Mouse (Mus musculus): Measurements from ENCODE around the gene Gm4131.

DNA sequence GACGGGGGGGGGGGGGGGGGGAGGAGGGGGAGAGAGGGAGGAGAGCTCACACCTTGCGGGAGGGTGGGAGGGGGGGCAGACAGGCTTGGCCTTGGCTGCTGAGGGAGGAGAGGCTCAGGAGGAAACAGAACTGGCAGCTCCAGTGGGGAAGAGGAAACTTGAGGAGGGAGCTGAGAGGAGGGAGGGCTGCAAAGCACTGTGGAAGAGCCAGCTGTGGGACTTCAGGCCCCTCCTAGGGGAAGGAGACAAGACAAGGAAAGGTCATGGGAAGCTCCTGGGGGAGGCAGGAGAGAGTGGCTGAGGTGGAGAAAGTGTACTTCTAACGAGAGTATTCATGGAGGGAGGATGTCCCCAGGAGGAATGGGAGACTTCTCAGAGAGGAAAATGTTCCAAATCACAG, 6.7 kb upstream of the Gm4131 start:
- TF ChIP-seq MAFK (IDR thresholded peaks at IDR 0.05; ENCODE audit: insufficient read depth, low read depth, low read length) (no peak), ZNF384 (IDR thresholded peaks at IDR 0.05; ENCODE audit: low read depth, low read length) (no peak), ZC3H11A (IDR thresholded peaks at IDR 0.05; ENCODE audit: borderline replicate concordance, low read depth, low read length) (no peak), CHD2 (IDR thresholded peaks at IDR 0.05; ENCODE audit: low read depth, low read length) (no peak)

All from ES-E14 (cell line).